Mouse (Mus musculus) CH12.LX (cell line): ENCODE measurements around the gene Scube3. TPM values are rescaled to one million over a fixed set of nuclear protein-coding genes. Genes with fewer than 3 reads are reported as not detected.
A peak's percentile ranks its signal among the peaks of the same experiment; 100 is the strongest.

ENCODE experiments used
- DNase-seq: peaks from one replicate; pipeline ENCODE4 v3.0.0-alpha.2; 2013; ENCODE audit errors: extremely low read depth
- H3K27ac ChIP-seq: 2 replicates; pipeline ENCODE4 v1.5.1; 2012; ENCODE audit warnings: low read depth, mild to moderate bottlenecking, control low read depth, moderate library complexity; ENCODE audit not compliant: insufficient read depth
- H3K27me3 ChIP-seq: replicated peaks from 2 replicates; pipeline ENCODE3; 2012; ENCODE audit warnings: inconsistent platforms
- H3K36me3 ChIP-seq, 2 experiments: replicated peaks in 1 of 2; 2 replicates each; pipeline versions ENCODE3 to v1.6.1; 2012; ENCODE audit warnings: inconsistent platforms in 1 of 2, low read length in 1 of 2, mild to moderate bottlenecking in 1 of 2, mixed read lengths in 1 of 2, moderate library complexity in 1 of 2; ENCODE audit not compliant: control insufficient read depth in 1 of 2, insufficient read depth in 1 of 2
- H3K4me1 ChIP-seq, 2 experiments: 2 replicates each; pipeline ENCODE4 v1.6.1; 2012; ENCODE audit warnings: inconsistent platforms in 1 of 2, moderate library complexity in 1 of 2; ENCODE audit not compliant: insufficient read depth in 2 of 2, control insufficient read depth in 1 of 2
- H3K4me2 ChIP-seq: 2 replicates; pipeline ENCODE4 v1.6.1; 2012; ENCODE audit warnings: low read depth, mild to moderate bottlenecking, control low read depth; ENCODE audit not compliant: poor library complexity, insufficient read depth, severe bottlenecking
- H3K4me3 ChIP-seq, 3 experiments: fragments of 150-350 bp in 1 of 3; sonication (generic) in 1 of 3; replicated peaks in 1 of 3; 2 replicates each; pipeline versions ENCODE3 to v1.5.1; 2011 to 2012; ENCODE audit warnings: low read depth in 2 of 3, low read length in 2 of 3, mild to moderate bottlenecking in 2 of 3, moderate library complexity in 2 of 3, control low read depth in 1 of 3, improper control_type of control experiment in 1 of 3, inconsistent platforms in 1 of 3, mixed read lengths in 1 of 3; ENCODE audit not compliant: poor library complexity in 1 of 3
- H3K79me2 ChIP-seq: replicated peaks from 2 replicates; pipeline ENCODE4 v1.6.1; 2012; ENCODE audit warnings: mild to moderate bottlenecking, moderate library complexity; ENCODE audit not compliant: control insufficient read depth, poor library complexity, insufficient read depth, severe bottlenecking; ENCODE audit errors: extremely low read depth
- H3K9ac ChIP-seq: 2 replicates; pipeline ENCODE4 v1.6.1; 2012; ENCODE audit warnings: low read depth, mild to moderate bottlenecking, control low read depth, moderate library complexity; ENCODE audit not compliant: insufficient read depth
- H3K9me3 ChIP-seq: replicated peaks from 2 replicates; pipeline ENCODE3; 2012; ENCODE audit warnings: low read length, inconsistent platforms, mixed read lengths
- BHLHE40 ChIP-seq: IDR thresholded peaks from 2 replicates; pipeline ENCODE4 v1.6.1; 2011; ENCODE audit warnings: mild to moderate bottlenecking, low read depth, low read length, improper control_type of control experiment
- CHD2 ChIP-seq: IDR thresholded peaks from 2 replicates; pipeline ENCODE4 v1.6.1; 2011; ENCODE audit warnings: low read length, improper control_type of control experiment
- E2F4 ChIP-seq: IDR thresholded peaks from 2 replicates; pipeline ENCODE4 v1.6.1; 2011; ENCODE audit warnings: low read depth, low read length, improper control_type of control experiment; ENCODE audit not compliant: insufficient replicate concordance
- ELF1 ChIP-seq: IDR thresholded peaks from 2 replicates; pipeline ENCODE4 v1.6.1; 2014; ENCODE audit warnings: low read depth, mild to moderate bottlenecking, inconsistent platforms, low read length, improper control_type of control experiment
- GABPA ChIP-seq: IDR thresholded peaks from 2 replicates; pipeline ENCODE4 v1.6.1; 2012; ENCODE audit warnings: low read depth, low read length, improper control_type of control experiment, inconsistent platforms; ENCODE audit not compliant: insufficient replicate concordance
- HCFC1 ChIP-seq: IDR thresholded peaks from 2 replicates; pipeline ENCODE4 v1.6.1; 2012; ENCODE audit warnings: low read depth, mild to moderate bottlenecking, inconsistent platforms, low read length, improper control_type of control experiment
- JUND ChIP-seq: conservative IDR thresholded peaks from 2 replicates; pipeline ENCODE4 v1.6.1; 2011; ENCODE audit warnings: low read depth, low read length, improper control_type of control experiment
- MAFK ChIP-seq: IDR thresholded peaks from 2 replicates; pipeline ENCODE4 v1.6.1; 2011; ENCODE audit warnings: low read length, improper control_type of control experiment; ENCODE audit not compliant: insufficient replicate concordance
- MAZ ChIP-seq: IDR thresholded peaks from 2 replicates; pipeline ENCODE4 v1.6.1; 2012; ENCODE audit warnings: low read depth, mild to moderate bottlenecking, inconsistent platforms, low read length, improper control_type of control experiment, moderate library complexity
- MEF2A ChIP-seq: IDR thresholded peaks from 2 replicates; pipeline ENCODE4 v1.6.1; 2014; ENCODE audit warnings: low read depth, mild to moderate bottlenecking, inconsistent platforms, low read length, improper control_type of control experiment, borderline replicate concordance
- MXI1 ChIP-seq: IDR thresholded peaks from 2 replicates; pipeline ENCODE4 v1.6.1; 2011; ENCODE audit warnings: mild to moderate bottlenecking, low read depth, low read length, improper control_type of control experiment
- MYC ChIP-seq: IDR thresholded peaks from 2 replicates; pipeline ENCODE4 v1.6.1; 2011; ENCODE audit warnings: low read depth, mild to moderate bottlenecking, improper control_type of control experiment, low read length
- POLR2A ChIP-seq: IDR thresholded peaks from 2 replicates; pipeline ENCODE4 v1.6.1; 2011; ENCODE audit warnings: low read depth, mild to moderate bottlenecking, improper control_type of control experiment, low read length
- RCOR1 ChIP-seq: conservative IDR thresholded peaks from 2 replicates; pipeline ENCODE4 v1.6.1; 2012; ENCODE audit warnings: low read depth, mild to moderate bottlenecking, inconsistent platforms, low read length, improper control_type of control experiment
- SMC3 ChIP-seq: IDR thresholded peaks from 2 replicates; pipeline ENCODE4 v1.6.1; 2011; ENCODE audit warnings: low read depth, low read length, improper control_type of control experiment
- TCF12 ChIP-seq: IDR thresholded peaks from 2 replicates; pipeline ENCODE4 v1.6.1; 2014; ENCODE audit warnings: low read depth, mild to moderate bottlenecking, inconsistent platforms, low read length, improper control_type of control experiment
- USF2 ChIP-seq: conservative IDR thresholded peaks from 2 replicates; pipeline ENCODE4 v1.6.1; 2011; ENCODE audit warnings: low read depth, low read length, improper control_type of control experiment
- ZC3H11A ChIP-seq: IDR thresholded peaks from 2 replicates; pipeline ENCODE4 v1.6.1; 2012; ENCODE audit warnings: low read depth, mild to moderate bottlenecking, inconsistent platforms, low read length, improper control_type of control experiment
- ZKSCAN1 ChIP-seq: IDR thresholded peaks from 2 replicates; pipeline ENCODE4 v1.6.1; 2012; ENCODE audit warnings: low read depth, inconsistent platforms, low read length, improper control_type of control experiment, borderline replicate concordance
- dilution Hi-C: fragments of 300-500 bp; cut with MboI; formaldehyde crosslinking; loops from 2 replicates; pipeline ENCODE4 v1.14.3; 2020; ENCODE audit warnings: low sequenced_read_pairs; ENCODE audit not compliant: extremely low pct_unique_long_range_greater_than_20kb, extremely low pct_ligation_motif_present
- in situ Hi-C: fragments of 300-500 bp; cut with MboI; formaldehyde crosslinking; loops from 3 replicates; pipeline ENCODE4 v1.14.3; 2019; ENCODE audit warnings: low sequenced_read_pairs, low pct_ligation_motif_present, low pct_unique_long_range_greater_than_20kb, mixed read lengths
- polyA plus RNA-seq: library from polyadenylated mRNA; unstranded; fragments of >175 nt; gene quantifications from 2 replicates; pipeline ENCODE4 v1.2.1, GENCODE M21; 2012; ENCODE audit warnings: low read depth; ENCODE audit not compliant: insufficient read length
- total RNA-seq, 2 experiments: library from RNA; depleted of rRNA; stranded (reverse); fragments of 300-350 nt in 1 of 2; fragments of >200 nt in 1 of 2; gene quantifications; 2 replicates each; pipeline ENCODE4 v1.2.3; 2012 to 2014

Gene Scube3
- total and polyA plus RNA-seq, 3 experiments, result 0.08 to 0.19 TPM; not detected in 1

DNA sequence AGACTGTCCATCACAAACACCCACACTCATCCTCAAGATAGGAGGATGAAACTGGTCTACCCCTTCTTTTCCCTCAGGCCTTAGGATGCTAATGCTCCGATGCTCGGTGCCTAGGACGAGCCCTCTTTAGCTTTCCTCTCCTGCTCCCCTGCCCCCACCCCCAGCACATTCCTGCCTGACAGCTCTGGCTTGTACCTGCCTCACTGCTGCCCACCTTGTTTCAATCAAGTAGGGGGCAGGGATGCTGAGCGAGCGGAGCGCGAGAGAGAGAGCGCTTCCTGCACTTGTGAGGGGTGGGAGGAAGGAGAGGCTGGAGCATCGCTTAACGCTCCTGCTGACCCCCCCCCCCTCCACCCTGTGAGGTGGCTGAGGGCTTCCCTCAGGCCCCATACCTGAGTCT lies 18.4 kb downstream of the Scube3 start:
- in situ Hi-C loops, result loop anchor here (5.0 to 10.0 kb wide), 2 partner anchors 78 to 176 kb away; partner anchors contain the start of gene Tcp11
- peaks cover 86% of the 10 kb centered on the region for H3K27me3 ChIP-seq

GRCm38 (mm10) chr17:28161310-28161881 lies 19.5 kb downstream of the Scube3 start:
- no peaks in the 10 kb centered on the region for H3K79me2 ChIP-seq
- H3K4me2 ChIP-seq, result no peak overlapping the region
- no peaks in the 10 kb centered on the region for H3K9me3 ChIP-seq
- no peak overlapping the region for H3K9ac ChIP-seq
- no peak overlapping the region for H3K4me3 ChIP-seq
- dilution Hi-C loops, result no loop called here
- peaks cover 86% of the 10 kb centered on the region for H3K27me3 ChIP-seq
- no peak for DNase-seq
- TF ChIP-seq GABPA (no peak), MAFK (peak; percentile 69; the same call in 1 of the 2 replicates), MEF2A (no peak)
- in situ Hi-C loops, result loop anchor here (5.0 to 10.0 kb wide), 2 partner anchors 79 to 177 kb away; partner anchors contain the start of gene Tcp11
- H3K36me3 ChIP-seq, result no peaks in the 10 kb centered on the region
- no peak overlapping the region for H3K27ac ChIP-seq
- no peaks in the 10 kb centered on the region for H3K4me1 ChIP-seq

More for the DNA sequence above, 18.4 kb downstream of the Scube3 start:
- Histone ChIP-seq H3K9ac (no peak overlapping the region), H3K9me3 (no peaks in the 10 kb centered on the region), H3K27ac (no peak overlapping the region), H3K36me3 (no peaks in the 10 kb centered on the region), H3K4me2 (no peak overlapping the region), H3K4me3 (no peak overlapping the region), H3K4me1 (no peaks in the 10 kb centered on the region), H3K79me2 (no peaks in the 10 kb centered on the region)
- dilution Hi-C loops, result no loop called here
- TF ChIP-seq MAZ, result no peak
- no peak for TF ChIP-seq MEF2A
- no peak for TF ChIP-seq USF2
- no peak for TF ChIP-seq ZKSCAN1
- no peak for TF ChIP-seq MYC
- no peak for TF ChIP-seq JUND
- no peak for TF ChIP-seq CHD2
- TF ChIP-seq POLR2A, result no peak
- no peak for TF ChIP-seq MAFK
- TF ChIP-seq TCF12, result no peak
- TF ChIP-seq MXI1, result no peak
- TF ChIP-seq ZC3H11A, result no peak
- no peak for TF ChIP-seq HCFC1
- TF ChIP-seq SMC3, result no peak
- no peak for TF ChIP-seq BHLHE40
- no peak for TF ChIP-seq RCOR1
- TF ChIP-seq E2F4, result no peak
- TF ChIP-seq ELF1, result no peak
- no peak for DNase-seq
